Mouse (Mus musculus) liver, adult 2 months (tissue): ENCODE results near the gene Scn8a. TPM values are rescaled to one million over a fixed set of nuclear protein-coding genes. Genes with fewer than 3 reads are reported as not detected.
A peak's percentile ranks its signal among the peaks of the same experiment; 100 is the strongest.

ENCODE experiments used
- DNase-seq: peaks from one replicate; pipeline ENCODE4 v3.0.0-alpha.2; 2011; ENCODE audit warnings: low read depth, low spot score; ENCODE audit errors: extremely low read depth
- H3K27ac ChIP-seq: fragments of 200-500 bp; replicated peaks from 2 replicates; pipeline ENCODE4 v1.5.1; 2012; ENCODE audit warnings: low read depth, mild to moderate bottlenecking, control low read depth, inconsistent platforms, low read length; ENCODE audit not compliant: insufficient read depth
- H3K27me3 ChIP-seq: fragments of 200-500 bp; 2 replicates; pipeline ENCODE4 v1.6.1; 2012; ENCODE audit warnings: mild to moderate bottlenecking, moderate library complexity, low read length, inconsistent platforms; ENCODE audit not compliant: control insufficient read depth, insufficient read depth
- H3K36me3 ChIP-seq: fragments of 200-500 bp; 2 replicates; pipeline ENCODE4 v1.6.1; 2012; ENCODE audit warnings: low read length, inconsistent platforms; ENCODE audit not compliant: control insufficient read depth, insufficient read depth
- H3K4me1 ChIP-seq: fragments of 200-500 bp; 2 replicates; pipeline ENCODE4 v1.6.1; 2011; ENCODE audit warnings: low read length; ENCODE audit not compliant: control insufficient read depth, insufficient read depth
- H3K4me3 ChIP-seq: fragments of 200-500 bp; 2 replicates; pipeline ENCODE4 v1.5.1; 2011; ENCODE audit warnings: low read depth, mild to moderate bottlenecking, control low read depth, low read length, moderate library complexity; ENCODE audit not compliant: insufficient read depth
- H3K79me2 ChIP-seq: fragments of 200-500 bp; 2 replicates; pipeline ENCODE4 v1.6.1; 2012; ENCODE audit warnings: inconsistent platforms, mild to moderate bottlenecking, low read length, moderate library complexity; ENCODE audit not compliant: control insufficient read depth, insufficient read depth
- H3K9ac ChIP-seq: fragments of 200-500 bp; 2 replicates; pipeline ENCODE4 v1.6.1; 2012; ENCODE audit warnings: low read depth, mild to moderate bottlenecking, control low read depth, inconsistent platforms, low read length
- CTCF ChIP-seq: fragments of 200-500 bp; IDR thresholded peaks from 2 replicates; pipeline ENCODE4 v1.5.1; 2011; ENCODE audit warnings: low read depth, low read length, control low read depth
- POLR2A ChIP-seq: fragments of 200-500 bp; IDR thresholded peaks from 2 replicates; pipeline ENCODE4 v1.6.1; 2011; ENCODE audit warnings: low read length, control low read depth; ENCODE audit not compliant: insufficient read depth; ENCODE audit errors: extremely low read depth
- WGBS: fragments of 180-500 bp; shearing (Covaris S2); methylation state at CpG from one replicate; pipeline ENCODE4 v1.1.7; 2018; 5-methylcytosine and 5-hydroxymethylcytosine counted together
- polyA plus RNA-seq: library from polyadenylated mRNA; depleted of rRNA; stranded (reverse); fragments of >200 nt; gene quantifications from 2 replicates; pipeline ENCODE4 v1.2.3, GENCODE M21; 2012
- total RNA-seq: library from RNA; depleted of rRNA; stranded (reverse); fragments of >200 nt; gene quantifications from 2 replicates; pipeline ENCODE4 v1.2.3, GENCODE M21; 2014

The Scn8a gene
- total and polyA plus RNA-seq, 2 experiments, result 0.07 to 1.4 TPM

DNA sequence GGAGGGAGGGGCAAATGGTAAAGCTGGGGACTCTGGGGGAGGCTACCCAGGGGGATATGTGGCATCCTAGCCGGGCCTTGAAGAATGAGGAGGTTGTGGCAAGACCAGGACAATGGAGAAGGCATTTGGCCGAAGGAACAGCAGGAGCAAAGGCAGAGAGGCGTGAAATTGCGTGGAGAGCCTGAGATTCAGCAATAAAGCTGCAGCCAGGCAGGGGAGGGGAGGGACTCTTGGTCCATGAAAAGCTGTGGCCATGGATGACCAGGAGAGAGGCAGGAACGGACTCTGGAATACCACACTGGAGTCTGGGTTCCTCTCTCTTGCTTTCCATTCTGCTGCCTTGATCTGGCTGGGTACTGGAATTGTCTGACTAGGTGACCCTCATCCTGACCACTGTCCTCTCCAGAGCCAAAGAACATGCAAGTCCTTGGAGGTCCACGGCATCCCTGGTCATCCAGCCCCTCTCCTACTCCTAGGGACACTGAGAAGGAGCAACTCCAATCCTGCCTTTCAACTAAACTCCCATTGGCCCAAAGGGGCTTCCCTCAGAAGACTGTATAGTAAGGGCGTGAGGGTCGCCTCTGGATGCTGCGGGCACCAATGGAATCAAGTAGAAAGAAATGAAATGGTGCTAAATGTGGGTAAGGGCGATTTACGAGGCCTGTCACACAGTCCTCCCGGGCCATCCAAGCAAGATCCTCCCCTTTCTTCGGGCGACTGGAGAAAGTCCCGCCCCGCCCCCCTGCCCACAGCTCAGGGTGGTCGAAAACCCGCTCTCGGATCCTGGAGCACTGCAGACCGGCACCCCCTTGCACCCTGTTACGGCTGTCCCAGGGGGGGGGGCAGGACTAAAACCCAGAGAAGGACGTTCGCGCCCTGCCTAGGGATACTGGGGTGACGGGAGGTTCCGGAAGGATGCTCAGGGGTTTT is 206.7 kb downstream of the Scn8a start:
- peaks cover 17% of the 10 kb centered on the region for H3K4me1 ChIP-seq
- DNase-seq, result no peak
- 64% methylated on average over 26 of the region's 26 CpGs for WGBS
- no peaks in the 10 kb centered on the region for H3K27me3 ChIP-seq
- no peak overlapping the region for H3K4me3 ChIP-seq
- TF ChIP-seq POLR2A, result no peak
- H3K36me3 ChIP-seq, result no peaks in the 10 kb centered on the region
- no peak overlapping the region for H3K9ac ChIP-seq
- H3K79me2 ChIP-seq, result peaks cover 53% of the 10 kb centered on the region; the same call in 1 of the 2 replicates
- no peak overlapping the region for H3K27ac ChIP-seq

DNA sequence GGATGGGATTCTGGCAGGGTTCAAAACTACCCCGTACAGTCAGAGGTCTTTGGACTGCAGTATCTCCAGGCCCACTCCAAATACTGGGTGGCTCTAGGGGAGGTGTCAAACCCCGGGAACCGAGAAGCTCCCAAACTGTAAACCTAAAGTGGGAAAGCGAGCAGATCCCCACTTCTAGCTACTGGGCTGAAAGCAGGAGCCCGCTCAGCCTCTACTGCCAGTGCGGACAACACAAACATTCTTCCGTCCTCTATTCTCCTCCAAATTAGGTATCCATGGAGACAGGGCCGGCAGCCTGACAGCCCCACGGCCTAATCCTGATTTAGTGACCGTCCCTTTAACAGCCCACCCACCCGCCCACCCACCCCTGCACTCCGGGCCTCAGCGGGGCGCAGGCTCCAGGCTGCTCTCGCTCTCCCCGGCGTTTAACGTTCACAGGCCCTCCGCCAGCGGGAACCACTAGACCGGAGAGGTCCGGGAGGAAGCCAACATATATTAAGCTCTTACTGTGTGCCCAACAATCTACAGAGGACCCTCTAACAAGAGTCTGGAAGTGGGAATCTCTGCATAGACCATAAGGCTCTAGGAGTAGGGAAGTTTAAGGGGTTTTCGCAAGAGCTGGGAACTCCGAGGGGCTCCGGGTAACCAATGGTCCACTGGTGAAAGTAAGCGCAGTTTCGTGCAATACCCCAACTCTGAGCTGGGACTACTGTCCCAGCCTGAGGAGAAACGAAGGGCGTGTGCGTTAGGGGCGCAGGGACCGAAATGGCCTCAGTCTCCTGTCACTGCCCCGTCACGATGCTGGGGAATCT is 207.5 kb downstream of the Scn8a start:
- H3K36me3 ChIP-seq, result no peaks in the 10 kb centered on the region
- H3K27me3 ChIP-seq, result no peaks in the 10 kb centered on the region
- peak overlapping the region; percentile 94 for H3K4me3 ChIP-seq
- WGBS, result 8% methylated on average over 34 of the region's 34 CpGs
- DNase-seq, result no peak
- peak overlapping the region; percentile 98 for H3K27ac ChIP-seq
- peaks cover 53% of the 10 kb centered on the region; the same call in 1 of the 2 replicates for H3K79me2 ChIP-seq
- H3K9ac ChIP-seq, result peak overlapping the region; percentile 99
- no peak for TF ChIP-seq POLR2A
- TF ChIP-seq CTCF, result no peak
- H3K4me1 ChIP-seq, result peaks cover 16% of the 10 kb centered on the region

- Histone ChIP-seq H3K36me3 (no peaks in the 10 kb centered on the region), H3K27ac (peak within 1 kb of the TSS; percentile 98), H3K27me3 (no peaks in the 10 kb centered on the region), H3K4me1 (peaks cover 16% of the 10 kb centered on the region), H3K79me2 (peaks cover 48% of the 10 kb centered on the region; the same call in 1 of the 2 replicates), H3K4me3 (peak within 1 kb of the TSS; percentile 94), H3K9ac (peak within 1 kb of the TSS; percentile 99)
- DNase-seq, result peak; percentile 58
- TF ChIP-seq CTCF (no peak), POLR2A (no peak)
- under 1% methylated on average over 91 of the region's 96 CpGs for WGBS
Observed at GRCm38 (mm10) chr15:101077813-101078730, 208.4 kb downstream of the Scn8a start, which contains the start of gene Fignl2. Fignl2 (minus strand) TSS chr15:101078567.

DNA sequence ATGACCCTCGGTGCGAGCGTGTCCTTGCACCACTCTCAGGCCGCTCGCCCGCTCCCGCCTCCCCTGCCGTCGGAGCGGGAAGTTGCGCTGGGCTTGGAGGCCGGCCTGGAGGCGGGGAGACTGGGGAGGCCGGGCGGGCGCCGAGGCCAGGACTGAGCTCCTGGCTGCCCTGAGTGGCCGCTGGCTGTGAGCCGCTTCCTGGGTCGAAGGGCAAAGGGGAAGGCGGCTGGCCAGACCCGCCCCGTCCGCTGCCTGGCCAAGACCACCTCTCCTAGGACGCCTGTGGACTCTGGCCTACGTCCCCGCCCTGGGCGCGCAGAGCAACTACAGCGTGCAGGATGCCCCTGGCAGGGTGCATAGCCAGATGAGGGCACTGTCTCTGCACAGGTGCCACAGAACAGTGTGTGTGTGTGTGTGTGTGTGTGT is 209.1 kb downstream of the Scn8a start:
- peak overlapping the region; percentile 81 for H3K9ac ChIP-seq

GRCm38 (mm10) chr15:101080031-101080520 is 210.4 kb downstream of the Scn8a start:
- H3K27ac ChIP-seq, result no peak overlapping the region
- H3K9ac ChIP-seq, result no peak overlapping the region
- WGBS, result 94% methylated on average over 9 of the region's 9 CpGs
- H3K27me3 ChIP-seq, result no peaks in the 10 kb centered on the region
- H3K4me3 ChIP-seq, result no peak overlapping the region
- H3K79me2 ChIP-seq, result peaks cover 30% of the 10 kb centered on the region; the same call in 1 of the 2 replicates
- no peaks in the 10 kb centered on the region for H3K36me3 ChIP-seq
- no peak for TF ChIP-seq POLR2A
- no peak for TF ChIP-seq CTCF
- no peak for DNase-seq
- peaks cover 14% of the 10 kb centered on the region for H3K4me1 ChIP-seq

More for the DNA sequence above, 209.1 kb downstream of the Scn8a start:
- Histone ChIP-seq H3K4me3 (peak overlapping the region; percentile 94), H3K36me3 (no peaks in the 10 kb centered on the region), H3K27me3 (no peaks in the 10 kb centered on the region), H3K27ac (peak overlapping the region; percentile 79), H3K4me1 (peaks cover 16% of the 10 kb centered on the region), H3K79me2 (peaks cover 41% of the 10 kb centered on the region; the same call in 1 of the 2 replicates)
- DNase-seq, result peak; percentile 96
- peak; percentile 81 for TF ChIP-seq CTCF
- TF ChIP-seq POLR2A, result peak; percentile 55; the same call in 1 of the 2 replicates
- under 1% methylated on average over 28 of the region's 30 CpGs for WGBS
